Mouse (Mus musculus): ENCODE data around the gene Gm38392. TPM values are rescaled to one million over a fixed set of nuclear protein-coding genes. Genes with fewer than 3 reads are reported as not detected.

Gm38392 gene
- polyA plus RNA-seq, 1 experiment from 2014 or later, result not detected

- no peaks in the 10 kb centered on the region for H3K36me3 ChIP-seq
- peak overlapping the region; percentile 69; the same call in 1 of the 2 replicates for H3K27ac ChIP-seq (replicated peaks)
- peaks cover 66% of the 10 kb centered on the region for H3K4me1 ChIP-seq
- 2% methylated on average over 48 of the region's 48 CpGs for WGBS
- H3K27me3 ChIP-seq (ENCODE audit: low read depth, poor library complexity, severe bottlenecking), result peaks cover 100% of the 10 kb centered on the region
- DNase-seq (ENCODE audit: low spot score), result peak; percentile 59
- no peaks in the 10 kb centered on the region for H3K9me3 ChIP-seq (replicated peaks)
- H3K4me3 ChIP-seq, result peak overlapping the region; percentile 43
Observed at GRCm38 (mm10) chr3:88241045-88241786, 45.8 kb downstream of the Gm38392 start.

- WGBS, result 59% methylated on average over 4 of the region's 4 CpGs
- no peaks in the 10 kb centered on the region for H3K36me3 ChIP-seq
- H3K27me3 ChIP-seq (ENCODE audit: low read depth, poor library complexity, severe bottlenecking), result peaks cover 100% of the 10 kb centered on the region
- H3K9me3 ChIP-seq (replicated peaks), result no peaks in the 10 kb centered on the region
- DNase-seq (ENCODE audit: low spot score), result no peak
- peaks cover 80% of the 10 kb centered on the region for H3K4me1 ChIP-seq
- H3K27ac ChIP-seq (replicated peaks), result no peak overlapping the region
- no peak overlapping the region for H3K4me3 ChIP-seq
Observed at GRCm38 (mm10) chr3:88239446-88239845, 47.6 kb downstream of the Gm38392 start.

GRCm38 (mm10) chr3:88238866-88239391 lies 48.1 kb downstream of the Gm38392 start:
- Histone ChIP-seq H3K36me3 (no peaks in the 10 kb centered on the region), H3K27ac (replicated peaks) (peak overlapping the region; percentile 33; the same call in 1 of the 2 replicates), H3K9me3 (replicated peaks) (no peaks in the 10 kb centered on the region), H3K27me3 (ENCODE audit: low read depth, poor library complexity, severe bottlenecking) (peaks cover 100% of the 10 kb centered on the region), H3K4me1 (peaks cover 82% of the 10 kb centered on the region), H3K4me3 (no peak overlapping the region)
- 22% methylated on average over 8 of the region's 8 CpGs for WGBS
- DNase-seq (ENCODE audit: low spot score), result no peak

- 0 out of 2 replicates have a peak overlapping the region, but pooled peaks have one; percentile 12 for H3K4me3 ChIP-seq
- H3K27ac ChIP-seq (replicated peaks), result peak overlapping the region; percentile 55; the same call in 1 of the 2 replicates
- H3K9me3 ChIP-seq (replicated peaks), result no peaks in the 10 kb centered on the region
- DNase-seq (ENCODE audit: low spot score), result peak; percentile 64
- H3K4me1 ChIP-seq, result peaks cover 86% of the 10 kb centered on the region
- peaks cover 100% of the 10 kb centered on the region for H3K27me3 ChIP-seq (ENCODE audit: low read depth, poor library complexity, severe bottlenecking)
- 5% methylated on average over 10 of the region's 10 CpGs for WGBS
- H3K36me3 ChIP-seq, result no peaks in the 10 kb centered on the region
Observed at GRCm38 (mm10) chr3:88237556-88238194, 49.3 kb downstream of the Gm38392 start.

GRCm38 (mm10) chr3:88237161-88237555 lies 49.9 kb downstream of the Gm38392 start:
- Histone ChIP-seq H3K4me3 (no peak overlapping the region), H3K27ac (replicated peaks) (peak overlapping the region; percentile 55), H3K9me3 (replicated peaks) (no peaks in the 10 kb centered on the region), H3K36me3 (no peaks in the 10 kb centered on the region), H3K4me1 (peaks cover 87% of the 10 kb centered on the region), H3K27me3 (ENCODE audit: low read depth, poor library complexity, severe bottlenecking) (peaks cover 100% of the 10 kb centered on the region)
- WGBS, result 7% methylated on average over 6 of the region's 6 CpGs
- DNase-seq (ENCODE audit: low spot score), result no peak

- H3K4me1 ChIP-seq, result peaks cover 89% of the 10 kb centered on the region
- no peaks in the 10 kb centered on the region for H3K9me3 ChIP-seq (replicated peaks)
- WGBS, result 16% methylated on average over 2 of the region's 2 CpGs
- no peak overlapping the region for H3K27ac ChIP-seq (replicated peaks)
- DNase-seq (ENCODE audit: low spot score), result no peak
- no peaks in the 10 kb centered on the region for H3K36me3 ChIP-seq
- H3K27me3 ChIP-seq (ENCODE audit: low read depth, poor library complexity, severe bottlenecking), result peaks cover 100% of the 10 kb centered on the region
- no peak overlapping the region for H3K4me3 ChIP-seq
Observed at GRCm38 (mm10) chr3:88235616-88236015, 51.4 kb downstream of the Gm38392 start.

GRCm38 (mm10) chr3:88235216-88235615 lies 51.8 kb downstream of the Gm38392 start:
- Histone ChIP-seq H3K9me3 (replicated peaks) (no peaks in the 10 kb centered on the region), H3K4me1 (peaks cover 87% of the 10 kb centered on the region), H3K27me3 (ENCODE audit: low read depth, poor library complexity, severe bottlenecking) (peaks cover 100% of the 10 kb centered on the region), H3K36me3 (no peaks in the 10 kb centered on the region), H3K27ac (replicated peaks) (no peak overlapping the region), H3K4me3 (no peak overlapping the region)
- WGBS, result 11% methylated on average over 3 of the region's 3 CpGs
- DNase-seq (ENCODE audit: low spot score), result no peak

- no peak overlapping the region for H3K4me3 ChIP-seq
- H3K4me1 ChIP-seq, result peaks cover 78% of the 10 kb centered on the region
- H3K36me3 ChIP-seq, result no peaks in the 10 kb centered on the region
- H3K27ac ChIP-seq (replicated peaks), result no peak overlapping the region
- no peak for DNase-seq (ENCODE audit: low spot score)
- peaks cover 100% of the 10 kb centered on the region for H3K27me3 ChIP-seq (ENCODE audit: low read depth, poor library complexity, severe bottlenecking)
- H3K9me3 ChIP-seq (replicated peaks), result no peaks in the 10 kb centered on the region
- 53% methylated on average over 8 of the region's 8 CpGs for WGBS
Observed at GRCm38 (mm10) chr3:88234041-88234440, 53.0 kb downstream of the Gm38392 start.

- Histone ChIP-seq H3K27me3 (ENCODE audit: low read depth, poor library complexity, severe bottlenecking) (peaks cover 100% of the 10 kb centered on the region), H3K4me3 (no peak overlapping the region), H3K36me3 (no peaks in the 10 kb centered on the region), H3K4me1 (peaks cover 71% of the 10 kb centered on the region), H3K27ac (replicated peaks) (no peak overlapping the region), H3K9me3 (replicated peaks) (no peaks in the 10 kb centered on the region)
- WGBS, result 17% methylated on average over 7 of the region's 7 CpGs
- no peak for DNase-seq (ENCODE audit: low spot score)
Observed at GRCm38 (mm10) chr3:88232851-88233649, 54.0 kb downstream of the Gm38392 start.

GRCm38 (mm10) chr3:88232301-88232702 lies 54.7 kb downstream of the Gm38392 start:
- H3K4me1 ChIP-seq, result peaks cover 68% of the 10 kb centered on the region
- H3K27ac ChIP-seq (replicated peaks), result peak overlapping the region; percentile 53; the same call in 1 of the 2 replicates
- peaks cover 100% of the 10 kb centered on the region for H3K27me3 ChIP-seq (ENCODE audit: low read depth, poor library complexity, severe bottlenecking)
- H3K9me3 ChIP-seq (replicated peaks), result no peaks in the 10 kb centered on the region
- WGBS, result 58% methylated on average over 7 of the region's 7 CpGs
- no peak overlapping the region for H3K4me3 ChIP-seq
- DNase-seq (ENCODE audit: low spot score), result no peak
- H3K36me3 ChIP-seq, result no peaks in the 10 kb centered on the region

GRCm38 (mm10) chr3:88231061-88231641 lies 55.9 kb downstream of the Gm38392 start:
- Histone ChIP-seq H3K4me3 (no peak overlapping the region), H3K27ac (replicated peaks) (peak overlapping the region; percentile 39; the same call in 1 of the 2 replicates), H3K4me1 (peaks cover 56% of the 10 kb centered on the region), H3K36me3 (no peaks in the 10 kb centered on the region), H3K27me3 (ENCODE audit: low read depth, poor library complexity, severe bottlenecking) (peaks cover 100% of the 10 kb centered on the region), H3K9me3 (replicated peaks) (no peaks in the 10 kb centered on the region)
- 20% methylated on average over 1 of the region's 1 CpGs for WGBS
- DNase-seq (ENCODE audit: low spot score), result no peak

Measured in midbrain, embryonic 10.5 days (tissue).